Mouse (Mus musculus): ENCODE measurements around the gene Mtx2. TPM values are rescaled to one million over a fixed set of nuclear protein-coding genes. Genes with fewer than 3 reads are reported as not detected.

Gene Mtx2
- polyA plus RNA-seq (2014; fragmentation: Illumina TruSeq; extraction: RNeasy Lipid Tissue Mini Kit (QIAGEN cat#74804); ENCODE audit: low read depth, low replicate concordance), result 157 TPM

GRCm38 (mm10) chr2:74825730-74826430 is at the start of gene Mtx2:
Gene Mtx2 (plus strand): TSS chr2:74825803.

Other genes with a start within 250 kb of the Mtx2 start
- gene Lnpk, start 246.4 kb upstream of the Mtx2 start, polyA plus RNA-seq (2014; fragmentation: Illumina TruSeq; extraction: RNeasy Lipid Tissue Mini Kit (QIAGEN cat#74804); ENCODE audit: low read depth, low replicate concordance), result 9.0 TPM
- gene Evx2, start 166.2 kb upstream of the Mtx2 start, polyA plus RNA-seq (2014; fragmentation: Illumina TruSeq; extraction: RNeasy Lipid Tissue Mini Kit (QIAGEN cat#74804); ENCODE audit: low read depth, low replicate concordance), result not detected
- gene Hoxd13, start 157.5 kb upstream of the Mtx2 start, polyA plus RNA-seq (2014; fragmentation: Illumina TruSeq; extraction: RNeasy Lipid Tissue Mini Kit (QIAGEN cat#74804); ENCODE audit: low read depth, low replicate concordance), result not detected
- gene Hoxd12, start 150.8 kb upstream of the Mtx2 start, polyA plus RNA-seq (2014; fragmentation: Illumina TruSeq; extraction: RNeasy Lipid Tissue Mini Kit (QIAGEN cat#74804); ENCODE audit: low read depth, low replicate concordance), result not detected
- gene Hoxd11, start 146.2 kb upstream of the Mtx2 start, polyA plus RNA-seq (2014; fragmentation: Illumina TruSeq; extraction: RNeasy Lipid Tissue Mini Kit (QIAGEN cat#74804); ENCODE audit: low read depth, low replicate concordance), result not detected
- not detected for gene Hoxd10, start 133.9 kb upstream of the Mtx2 start, polyA plus RNA-seq (2014; fragmentation: Illumina TruSeq; extraction: RNeasy Lipid Tissue Mini Kit (QIAGEN cat#74804); ENCODE audit: low read depth, low replicate concordance)
- gene Hoxd9, start 128.1 kb upstream of the Mtx2 start, polyA plus RNA-seq (2014; fragmentation: Illumina TruSeq; extraction: RNeasy Lipid Tissue Mini Kit (QIAGEN cat#74804); ENCODE audit: low read depth, low replicate concordance), result not detected
- not detected for gene Hoxd8, start 121.2 kb upstream of the Mtx2 start, polyA plus RNA-seq (2014; fragmentation: Illumina TruSeq; extraction: RNeasy Lipid Tissue Mini Kit (QIAGEN cat#74804); ENCODE audit: low read depth, low replicate concordance)
- gene Hoxd3, start 113.9 kb upstream of the Mtx2 start, polyA plus RNA-seq (2014; fragmentation: Illumina TruSeq; extraction: RNeasy Lipid Tissue Mini Kit (QIAGEN cat#74804); ENCODE audit: low read depth, low replicate concordance), result not detected
- gene Hoxd4, start 113.9 kb upstream of the Mtx2 start, polyA plus RNA-seq (2014; fragmentation: Illumina TruSeq; extraction: RNeasy Lipid Tissue Mini Kit (QIAGEN cat#74804); ENCODE audit: low read depth, low replicate concordance), result not detected
- not detected for gene Gm28230, start 99.1 kb upstream of the Mtx2 start, polyA plus RNA-seq (2014; fragmentation: Illumina TruSeq; extraction: RNeasy Lipid Tissue Mini Kit (QIAGEN cat#74804); ENCODE audit: low read depth, low replicate concordance)
- not detected for gene Hoxd1, start 62.8 kb upstream of the Mtx2 start, polyA plus RNA-seq (2014; fragmentation: Illumina TruSeq; extraction: RNeasy Lipid Tissue Mini Kit (QIAGEN cat#74804); ENCODE audit: low read depth, low replicate concordance)

Measured in liver, adult 10 weeks (tissue).